Mouse (Mus musculus): ENCODE measurements around the gene Prr19.

The Prr19 gene

GRCm38 (mm10) chr7:25293191-25293739, 7.9 kb upstream of the Prr19 start:
- DNase-seq (ENCODE audit: low read depth, low spot score) = no peak

- DNase-seq (ENCODE audit: low read depth, low spot score) = no peak
These were observed 6.7 kb upstream of the Prr19 start for GRCm38 (mm10) chr7:25294495-25294894.

GRCm38 (mm10) chr7:25294960-25295722, 6.1 kb upstream of the Prr19 start:
- no peak for DNase-seq (ENCODE audit: low read depth, low spot score)

GRCm38 (mm10) chr7:25296945-25297453, 4.2 kb upstream of the Prr19 start:
- no peak for DNase-seq (ENCODE audit: low read depth, low spot score)

DNA sequence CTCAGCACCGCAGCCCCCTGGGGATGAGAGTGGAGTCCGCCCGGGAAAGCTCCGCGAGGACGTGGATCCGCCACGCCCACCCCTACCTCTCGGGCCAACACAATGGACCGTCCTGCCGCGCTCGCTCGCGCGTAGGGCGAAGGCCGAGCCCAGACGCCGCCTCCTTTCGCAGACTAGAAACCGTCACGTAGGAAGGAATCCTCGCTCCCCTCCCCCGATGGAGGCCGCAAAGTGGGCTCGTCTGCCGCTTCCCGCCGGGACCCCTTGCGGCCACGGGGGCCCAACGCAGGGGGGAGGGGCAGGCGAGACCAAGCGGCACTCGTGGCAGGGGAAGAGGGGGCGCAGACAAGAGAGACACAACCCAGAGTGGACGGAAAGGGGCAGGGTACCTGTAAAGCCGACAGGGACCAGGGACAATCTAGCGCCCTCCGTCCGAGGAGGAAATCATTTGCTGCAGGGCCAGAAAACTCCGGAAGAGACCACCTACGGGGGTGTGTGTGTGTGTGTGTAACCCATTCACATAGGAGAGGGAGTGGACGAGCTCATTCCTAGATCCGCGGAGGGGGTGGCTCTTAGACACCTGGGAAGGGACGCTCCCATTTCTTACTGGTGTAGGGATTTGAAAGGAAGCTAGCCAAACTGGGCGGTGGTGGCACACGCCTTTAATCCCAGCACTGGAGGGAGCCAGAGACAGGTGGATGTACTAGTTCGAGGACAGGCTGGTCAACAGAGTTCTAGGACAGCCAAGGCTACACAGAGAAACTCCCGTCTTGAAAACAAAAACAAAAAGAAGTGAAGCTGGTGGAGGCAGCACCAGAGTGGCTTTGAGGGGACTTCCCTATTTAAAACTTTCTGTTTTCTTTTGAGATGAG, 3.5 kb upstream of the Prr19 start, which contains the start of gene Pafah1b3:
Gene Pafah1b3 (minus strand): TSS at position 533 of the 872 bp plus-strand sequence.
- peak; percentile 91 for DNase-seq (ENCODE audit: low read depth, low spot score)

- no peak for DNase-seq (ENCODE audit: low read depth, low spot score)
These were observed 1.9 kb downstream of the Prr19 start for GRCm38 (mm10) chr7:25303003-25303684.

- no peak for DNase-seq (ENCODE audit: low read depth, low spot score)
These were observed 2.4 kb downstream of the Prr19 start for GRCm38 (mm10) chr7:25303685-25304006.

GRCm38 (mm10) chr7:25305481-25305880, 4.3 kb downstream of the Prr19 start:
- DNase-seq (ENCODE audit: low read depth, low spot score) = no peak

DNA sequence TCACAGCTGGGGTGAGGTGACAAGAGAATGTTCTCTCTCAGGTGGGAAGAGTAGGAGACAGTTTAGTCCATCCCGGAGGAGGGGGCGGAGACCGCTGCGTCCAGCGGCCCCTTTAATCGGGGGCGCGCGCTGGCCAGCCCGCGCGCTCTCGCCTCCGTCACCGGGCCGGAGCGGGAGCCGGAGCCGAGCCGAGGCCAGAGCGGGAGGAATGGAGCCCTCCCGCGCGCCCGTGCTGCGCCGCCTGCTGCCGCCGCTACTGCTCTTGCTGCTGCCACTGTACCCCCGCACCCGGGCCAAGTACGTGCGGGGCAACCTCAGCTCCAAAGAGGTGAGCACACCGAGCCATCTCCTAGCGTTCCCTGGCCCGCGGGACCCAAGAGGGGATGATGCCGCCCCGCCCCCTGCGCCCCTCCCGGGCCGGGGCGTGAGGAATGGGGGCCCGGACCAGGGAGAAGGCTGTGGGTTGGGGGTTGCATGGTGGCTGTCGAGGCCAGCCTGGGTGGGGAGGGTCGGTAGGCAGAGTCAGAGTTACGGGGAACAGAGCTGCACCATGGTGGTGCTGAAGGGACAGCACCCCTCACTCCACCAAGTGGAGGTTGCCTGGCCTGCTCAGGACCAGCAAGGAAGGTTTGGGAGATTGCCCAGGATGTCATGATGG, 4.9 kb downstream of the Prr19 start, which contains the start of gene Tmem145:
Gene Tmem145 (plus strand): TSS at position 151 of the 658 bp plus-strand sequence.
- DNase-seq (ENCODE audit: low read depth, low spot score) = no peak

- DNase-seq (ENCODE audit: low read depth, low spot score) = no peak
These were observed 5.4 kb downstream of the Prr19 start for GRCm38 (mm10) chr7:25306614-25306996.

DNA sequence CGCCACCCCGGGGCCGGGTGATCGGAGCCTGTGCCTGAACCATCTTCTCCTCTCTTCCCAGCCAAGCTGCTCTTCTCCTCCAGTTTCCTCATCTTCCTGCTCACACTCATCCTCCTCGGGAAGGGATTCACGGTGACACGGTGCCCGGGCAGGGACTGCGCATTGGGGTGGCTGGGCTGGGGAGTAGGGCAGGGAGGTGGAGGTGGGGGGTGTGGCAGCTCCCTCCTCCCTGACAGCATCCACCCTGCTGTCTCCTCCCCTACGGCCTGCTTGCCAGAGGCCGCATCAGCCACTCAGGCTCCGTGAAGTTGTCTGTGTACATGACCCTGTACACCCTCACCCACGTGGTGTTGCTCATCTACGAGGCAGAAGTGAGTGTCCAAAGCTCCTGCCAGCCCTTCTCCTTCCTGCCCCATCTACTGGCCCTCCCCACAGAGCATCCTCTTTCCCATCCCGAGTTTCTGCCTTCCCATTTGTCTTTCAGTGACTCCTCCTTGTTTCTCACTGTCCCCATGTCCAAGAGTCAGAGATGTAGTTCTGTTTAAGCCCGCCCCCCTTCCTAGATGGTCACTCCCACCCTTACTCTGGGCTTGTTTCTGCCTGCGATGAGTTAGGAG, 7.6 kb downstream of the Prr19 start:
- no peak for DNase-seq (ENCODE audit: low read depth, low spot score)

GRCm38 (mm10) chr7:25309425-25309824, 8.2 kb downstream of the Prr19 start:
- DNase-seq (ENCODE audit: low read depth, low spot score) = no peak

DNA sequence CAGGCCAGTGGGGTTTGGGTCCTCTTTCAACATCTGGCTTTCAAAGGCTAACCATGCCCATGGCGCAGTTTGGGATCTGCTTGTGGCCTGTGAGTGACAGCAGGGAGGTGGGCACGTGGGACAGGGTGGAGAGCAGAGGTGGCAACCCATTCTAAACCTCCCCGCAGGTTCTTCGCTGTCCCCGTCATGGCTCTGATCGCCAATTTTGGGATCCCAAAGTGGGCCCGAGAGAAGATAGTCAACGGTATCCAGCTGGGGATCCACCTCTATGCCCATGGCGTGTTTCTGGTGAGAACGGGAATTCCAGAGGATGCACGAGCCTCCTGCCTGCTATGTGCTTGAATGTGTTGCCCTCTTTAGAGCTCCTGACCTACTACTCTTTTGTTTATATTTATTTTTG, 10.0 kb downstream of the Prr19 start:
- DNase-seq (ENCODE audit: low read depth, low spot score) = no peak

GRCm38 (mm10) chr7:25313325-25313724, 12.1 kb downstream of the Prr19 start:
- DNase-seq (ENCODE audit: low read depth, low spot score) = no peak

- DNase-seq (ENCODE audit: low read depth, low spot score) = no peak
These were observed 13.5 kb downstream of the Prr19 start for GRCm38 (mm10) chr7:25314606-25315305.

DNA sequence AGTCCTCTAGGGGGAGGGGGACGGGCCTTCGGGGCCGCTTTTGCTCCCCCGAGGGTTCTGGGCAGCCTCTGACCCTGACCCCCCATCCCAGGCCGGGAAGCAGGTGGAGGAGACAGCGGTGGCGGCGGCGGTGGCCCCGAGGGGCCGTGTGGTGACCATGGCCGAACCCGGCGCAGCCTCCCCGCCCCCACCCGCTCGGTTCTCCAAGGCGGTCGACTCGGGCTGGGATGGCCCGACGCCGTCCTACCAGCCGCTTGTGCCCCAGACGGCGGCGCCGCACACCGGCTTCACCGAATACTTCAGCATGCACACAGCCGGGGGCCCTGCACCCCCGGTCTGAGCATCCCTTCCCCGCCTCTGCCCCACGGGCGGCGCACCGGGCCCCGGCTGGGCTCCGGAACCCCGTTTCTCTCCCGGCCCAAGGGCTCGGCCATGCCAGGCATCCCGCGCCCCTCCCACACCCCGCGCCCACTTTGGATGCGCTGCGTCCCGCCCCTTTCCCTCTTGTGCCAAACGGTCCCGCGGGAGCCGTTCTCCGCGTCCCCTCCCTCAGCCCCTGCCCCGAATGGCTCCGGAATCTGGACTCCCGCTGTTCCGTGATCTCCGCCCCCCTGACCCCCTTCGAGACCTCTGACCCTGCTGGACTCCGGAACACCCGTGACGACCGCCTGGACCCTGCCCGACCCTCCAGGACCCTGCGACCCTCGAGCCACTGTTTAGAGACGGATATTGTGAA, 14.3 kb downstream of the Prr19 start:
- no peak for DNase-seq (ENCODE audit: low read depth, low spot score)

DNA sequence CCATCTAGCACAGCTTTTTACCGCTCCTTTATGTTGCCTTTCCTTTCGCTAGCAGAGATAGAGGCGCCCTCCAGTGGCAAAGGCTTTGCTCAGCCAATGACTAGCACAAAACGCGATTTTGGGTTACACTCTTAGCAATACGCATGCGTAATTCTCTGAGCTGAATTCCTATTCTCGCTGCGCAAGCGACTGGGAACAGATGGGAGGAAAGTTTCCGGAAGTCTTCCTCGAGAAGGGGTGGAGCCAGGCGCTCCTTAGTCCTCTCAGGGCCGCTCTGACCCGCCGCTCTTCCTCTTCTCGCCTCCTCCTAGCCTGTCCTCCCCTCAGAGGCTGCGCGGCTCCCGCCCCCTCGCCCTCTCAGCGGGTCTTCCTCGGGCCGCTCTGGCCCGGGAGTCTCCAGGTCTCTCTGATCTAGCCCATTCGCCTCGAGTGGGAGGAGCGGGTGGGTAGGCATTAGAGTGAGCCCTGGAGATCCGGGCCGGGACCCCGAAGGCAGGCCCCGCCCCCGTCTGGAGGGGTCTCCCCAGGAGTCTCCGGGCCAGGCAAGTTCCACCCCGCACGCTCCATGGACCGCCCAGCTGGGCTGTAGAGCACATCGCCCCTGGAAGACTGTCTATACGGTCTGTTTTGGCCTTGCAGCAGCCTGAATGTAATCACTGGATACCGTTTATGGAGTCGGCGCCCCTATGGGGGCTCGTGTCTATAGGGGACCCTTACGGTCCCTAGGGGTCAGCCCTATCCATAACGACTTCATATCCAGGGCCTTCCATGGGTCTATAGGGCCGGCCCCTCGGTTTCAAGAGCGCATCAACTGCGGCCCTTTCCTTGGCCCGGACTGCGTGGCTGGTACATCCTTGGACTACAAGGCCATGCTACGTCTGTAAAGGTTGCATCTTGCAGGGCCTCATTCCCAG, 15.6 kb downstream of the Prr19 start, which contains the start of gene Megf8:
Gene Megf8 (plus strand): TSS at position 633 of the 914 bp plus-strand sequence.
- peak; percentile 92 for DNase-seq (ENCODE audit: low read depth, low spot score)

DNA sequence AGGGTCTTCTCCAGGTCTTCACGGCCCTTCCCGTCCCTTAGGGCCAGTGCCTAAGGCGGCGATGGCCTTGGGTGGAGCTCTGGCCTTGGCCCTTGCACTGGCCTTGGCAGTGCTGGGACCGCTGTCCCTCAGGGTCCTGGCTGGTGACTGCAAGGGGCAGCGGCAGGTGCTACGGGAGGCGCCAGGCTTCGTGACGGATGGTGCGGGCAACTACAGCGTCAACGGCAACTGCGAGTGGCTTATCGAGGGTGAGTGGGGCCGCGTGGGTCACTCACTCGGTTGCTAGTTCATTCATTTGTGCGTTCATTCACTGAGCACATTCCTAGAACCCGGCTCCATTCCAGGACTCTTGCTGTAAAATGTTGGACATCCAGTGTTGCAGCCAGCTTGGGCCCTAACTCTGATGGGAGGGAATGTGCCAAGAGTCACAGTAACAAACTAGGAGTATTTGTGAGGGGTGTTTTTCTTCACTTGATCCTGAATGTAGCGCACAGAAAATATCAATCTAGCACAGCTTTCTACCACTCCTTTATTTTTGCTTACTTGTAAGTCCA, 16.3 kb downstream of the Prr19 start:
- DNase-seq (ENCODE audit: low read depth, low spot score) = no peak
